Mouse (Mus musculus): ENCODE data around the gene Ffar1. TPM values are rescaled to one million over a fixed set of nuclear protein-coding genes. Genes with fewer than 3 reads are reported as not detected.

Gene Ffar1
- polyA plus RNA-seq, 1 experiment from 2014 or later = not detected

DNA sequence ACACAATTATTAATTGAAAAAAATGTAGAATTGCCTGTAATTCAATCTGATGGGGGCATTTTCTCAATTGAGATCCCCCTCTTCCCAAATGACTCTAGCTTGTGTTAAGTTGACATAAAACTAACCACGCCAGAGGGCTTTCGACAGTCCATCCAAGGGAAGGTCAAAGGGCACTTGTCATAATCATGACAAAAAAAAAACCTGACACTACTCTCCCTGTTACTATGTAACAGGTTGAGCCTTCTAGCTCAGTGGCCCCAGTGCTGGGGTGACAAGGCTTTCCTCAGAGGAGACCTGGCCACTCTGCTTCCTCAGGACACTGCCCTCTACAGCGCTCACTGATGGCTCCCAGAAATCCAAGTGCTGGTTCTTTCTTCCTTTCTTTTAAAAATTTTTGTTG is 37.1 kb downstream of the Ffar1 start:
- no peak for ATAC-seq (ENCODE audit: low FRiP score)
- Histone ChIP-seq H3K36me3 (no peaks in the 10 kb centered on the region), H3K9ac (replicated peaks) (no peak overlapping the region), H3K4me1 (no peaks in the 10 kb centered on the region), H3K27ac (replicated peaks) (no peak overlapping the region), H3K9me3 (replicated peaks) (no peaks in the 10 kb centered on the region), H3K4me3 (replicated peaks) (no peak overlapping the region), H3K27me3 (replicated peaks) (no peaks in the 10 kb centered on the region), H3K4me2 (no peak overlapping the region)
- 95% methylated on average over 3 of the region's 3 CpGs for WGBS

DNA sequence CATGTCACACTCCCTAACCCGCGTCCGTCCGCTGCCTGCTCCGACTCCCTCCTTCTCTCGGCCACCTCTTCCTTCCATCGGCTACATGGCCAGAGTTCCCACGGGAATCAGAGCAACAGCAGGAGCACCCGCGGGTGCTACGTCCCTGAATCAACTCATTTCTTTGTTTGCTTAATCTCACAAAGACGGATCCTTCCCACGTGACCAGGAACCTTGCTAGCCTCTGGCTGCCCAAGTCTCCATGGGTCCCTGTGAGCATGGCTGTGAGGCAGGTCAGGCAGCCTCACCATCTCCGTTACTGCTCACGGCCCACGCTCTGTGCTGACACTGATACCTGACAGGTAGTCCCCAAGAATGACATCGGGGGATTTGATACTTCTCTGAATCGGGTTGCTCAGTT is 37.7 kb downstream of the Ffar1 start, which contains the start of gene Ffar2:
Gene Ffar2 (minus strand): TSS at position 101 of the 400 bp plus-strand sequence.
- H3K4me1 ChIP-seq = no peaks in the 10 kb centered on the region
- no peak within 1 kb of the TSS for H3K27ac ChIP-seq (replicated peaks)
- ATAC-seq (ENCODE audit: low FRiP score) = no peak
- H3K4me3 ChIP-seq (replicated peaks) = no peak within 1 kb of the TSS
- no peaks in the 10 kb centered on the region for H3K9me3 ChIP-seq (replicated peaks)
- no peaks in the 10 kb centered on the region for H3K27me3 ChIP-seq (replicated peaks)
- WGBS = 90% methylated on average over 18 of the region's 18 CpGs
- H3K4me2 ChIP-seq = no peak within 1 kb of the TSS
- no peaks in the 10 kb centered on the region for H3K36me3 ChIP-seq
- no peak within 1 kb of the TSS for H3K9ac ChIP-seq (replicated peaks)

DNA sequence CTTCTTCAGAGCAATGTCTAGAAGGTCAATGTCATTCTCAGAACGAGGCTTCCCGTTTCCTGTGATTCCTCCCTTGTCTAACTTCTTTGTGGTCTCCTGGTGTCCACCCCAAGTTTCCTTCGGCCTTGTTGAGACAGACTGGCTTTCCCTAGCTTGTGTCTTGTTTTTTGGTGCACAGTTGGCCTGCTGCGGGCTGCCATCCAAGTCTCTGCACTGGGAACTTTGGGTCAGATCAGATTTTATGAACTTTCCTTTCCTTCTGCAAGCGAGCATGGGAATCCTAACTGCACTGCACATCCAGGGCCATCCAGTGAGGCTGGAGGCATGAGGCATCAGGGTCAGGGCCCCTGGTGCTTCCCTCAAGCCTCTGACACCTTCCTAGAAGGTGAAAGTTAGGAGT is 39.8 kb downstream of the Ffar1 start:
- H3K9me3 ChIP-seq (replicated peaks) = no peaks in the 10 kb centered on the region
- no peak overlapping the region for H3K27ac ChIP-seq (replicated peaks)
- H3K4me2 ChIP-seq = no peak overlapping the region
- ATAC-seq (ENCODE audit: low FRiP score) = no peak
- no peaks in the 10 kb centered on the region for H3K36me3 ChIP-seq
- no peaks in the 10 kb centered on the region for H3K4me1 ChIP-seq
- WGBS = 74% methylated on average over 5 of the region's 5 CpGs
- no peak overlapping the region for H3K4me3 ChIP-seq (replicated peaks)
- no peaks in the 10 kb centered on the region for H3K27me3 ChIP-seq (replicated peaks)
- H3K9ac ChIP-seq (replicated peaks) = no peak overlapping the region

DNA sequence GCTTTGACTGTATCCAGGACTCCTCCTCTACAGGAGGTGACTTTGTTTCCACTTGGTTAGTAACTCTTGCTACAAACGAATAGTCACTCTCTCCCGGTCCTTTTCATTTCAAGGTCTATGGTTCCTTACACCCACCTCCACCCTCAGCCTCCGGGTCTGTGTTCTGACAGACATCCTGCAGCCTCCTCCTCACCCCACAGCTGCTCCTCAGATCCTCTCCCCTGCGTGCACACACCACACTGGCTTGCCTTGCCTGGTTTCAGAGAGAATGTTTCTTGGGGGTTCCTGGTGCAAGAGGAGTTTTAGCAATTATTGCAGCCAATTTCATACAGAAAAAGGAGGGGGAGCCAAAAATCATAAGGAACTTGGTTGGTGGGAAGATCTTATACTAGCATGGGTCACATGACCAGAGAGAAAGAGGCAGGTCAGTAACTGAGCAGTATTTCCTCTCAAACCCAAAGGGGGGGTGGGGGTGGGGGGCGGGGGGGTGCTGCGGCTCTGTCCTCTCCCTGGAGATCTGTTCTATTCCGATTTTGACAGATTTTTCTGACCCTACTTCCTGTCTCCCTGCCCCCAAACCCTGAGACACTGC is 40.4 kb downstream of the Ffar1 start:
- Histone ChIP-seq H3K36me3 (no peaks in the 10 kb centered on the region), H3K4me3 (replicated peaks) (no peak overlapping the region), H3K4me1 (no peaks in the 10 kb centered on the region), H3K27me3 (replicated peaks) (no peaks in the 10 kb centered on the region), H3K9me3 (replicated peaks) (no peaks in the 10 kb centered on the region), H3K9ac (replicated peaks) (no peak overlapping the region), H3K27ac (replicated peaks) (no peak overlapping the region), H3K4me2 (no peak overlapping the region)
- WGBS = 71% methylated on average over 5 of the region's 7 CpGs
- no peak for ATAC-seq (ENCODE audit: low FRiP score)

DNA sequence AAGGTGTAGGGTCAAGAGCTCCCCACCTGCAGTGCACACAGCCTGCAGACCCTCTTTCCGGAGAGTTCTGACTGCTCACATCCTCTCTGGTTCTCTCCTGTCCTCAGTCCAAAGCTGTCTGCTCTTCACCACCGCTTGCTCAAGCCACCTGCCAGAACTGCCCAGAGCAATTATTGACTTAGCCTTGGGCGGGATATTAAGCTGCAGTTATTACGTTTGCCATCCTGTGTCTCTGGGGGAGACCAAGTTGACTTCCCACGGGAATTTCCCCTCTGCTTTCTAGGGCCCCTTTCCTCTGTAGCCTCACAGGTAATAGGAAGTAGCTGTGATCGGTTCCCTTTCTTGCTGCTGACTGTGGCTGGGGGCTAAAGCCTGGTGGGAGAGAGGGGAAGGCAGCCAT is 41.2 kb downstream of the Ffar1 start:
- no peak for ATAC-seq (ENCODE audit: low FRiP score)
- no peaks in the 10 kb centered on the region for H3K36me3 ChIP-seq
- H3K27me3 ChIP-seq (replicated peaks) = no peaks in the 10 kb centered on the region
- H3K4me3 ChIP-seq (replicated peaks) = no peak overlapping the region
- no peaks in the 10 kb centered on the region for H3K9me3 ChIP-seq (replicated peaks)
- H3K4me1 ChIP-seq = no peaks in the 10 kb centered on the region
- 71% methylated on average over 6 of the region's 6 CpGs for WGBS
- H3K9ac ChIP-seq (replicated peaks) = no peak overlapping the region
- no peak overlapping the region for H3K27ac ChIP-seq (replicated peaks)
- no peak overlapping the region for H3K4me2 ChIP-seq

DNA sequence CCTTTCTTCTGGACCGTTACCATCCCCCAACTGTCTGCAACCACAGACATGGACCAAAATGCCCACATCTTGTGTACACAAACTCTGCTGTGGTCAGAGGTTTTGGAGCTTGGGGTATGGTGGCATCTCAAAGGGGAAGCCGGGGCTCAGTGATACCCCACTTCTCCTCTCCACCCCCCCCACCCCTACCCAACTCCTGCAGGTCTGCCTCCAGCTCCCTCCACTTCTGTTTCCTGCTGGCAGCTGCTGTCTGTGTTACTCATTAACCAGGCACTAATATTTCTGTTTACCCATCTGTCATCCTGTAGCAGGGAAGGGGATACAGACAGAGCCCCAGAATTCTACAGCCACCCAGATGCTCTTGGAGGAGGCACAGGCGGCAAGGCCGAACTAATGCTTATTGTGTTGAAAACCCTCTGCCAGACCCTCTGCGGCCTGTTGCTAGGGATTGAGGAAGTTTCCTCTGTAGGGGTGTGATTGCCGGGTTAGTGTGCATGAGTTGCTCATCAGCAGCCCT is 49.0 kb downstream of the Ffar1 start:
- no peak overlapping the region for H3K27ac ChIP-seq (replicated peaks)
- no peaks in the 10 kb centered on the region for H3K9me3 ChIP-seq (replicated peaks)
- H3K4me1 ChIP-seq = no peaks in the 10 kb centered on the region
- 62% methylated on average over 6 of the region's 6 CpGs for WGBS
- H3K9ac ChIP-seq (replicated peaks) = no peak overlapping the region
- no peak overlapping the region for H3K4me2 ChIP-seq
- no peaks in the 10 kb centered on the region for H3K27me3 ChIP-seq (replicated peaks)
- no peak overlapping the region for H3K4me3 ChIP-seq (replicated peaks)
- H3K36me3 ChIP-seq = no peaks in the 10 kb centered on the region
- ATAC-seq (ENCODE audit: low FRiP score) = no peak

DNA sequence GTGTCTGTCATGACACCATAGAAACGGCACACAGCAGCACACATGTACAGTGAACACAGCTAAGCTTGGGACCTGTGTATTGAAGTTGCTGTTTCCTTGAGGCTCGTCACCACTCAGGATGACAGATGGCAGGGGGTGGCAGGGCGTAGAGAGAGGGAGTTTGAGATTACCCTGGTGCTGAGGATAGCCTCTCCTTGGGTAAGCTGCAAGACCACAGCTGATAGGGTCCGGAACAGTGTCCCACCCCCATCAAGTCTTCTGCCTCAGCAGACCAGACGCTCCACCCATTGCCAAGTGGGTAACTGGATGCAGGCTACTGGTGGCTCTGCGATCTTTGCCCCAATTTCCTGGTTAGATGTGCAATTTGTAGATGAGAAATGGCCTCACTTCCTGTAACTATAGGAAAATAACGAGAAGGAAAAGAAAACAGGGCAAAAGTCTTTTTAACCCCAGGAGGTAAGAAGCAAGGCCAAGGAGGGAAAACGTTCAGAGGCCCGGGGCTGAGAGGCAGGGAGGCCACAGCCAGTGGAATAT is 49.5 kb downstream of the Ffar1 start:
- ATAC-seq (ENCODE audit: low FRiP score) = no peak
- Histone ChIP-seq H3K36me3 (no peaks in the 10 kb centered on the region), H3K27ac (replicated peaks) (no peak overlapping the region), H3K9me3 (replicated peaks) (no peaks in the 10 kb centered on the region), H3K27me3 (replicated peaks) (no peaks in the 10 kb centered on the region), H3K4me1 (no peaks in the 10 kb centered on the region), H3K4me2 (no peak overlapping the region), H3K9ac (replicated peaks) (no peak overlapping the region), H3K4me3 (replicated peaks) (no peak overlapping the region)
- 67% methylated on average over 9 of the region's 9 CpGs for WGBS

DNA sequence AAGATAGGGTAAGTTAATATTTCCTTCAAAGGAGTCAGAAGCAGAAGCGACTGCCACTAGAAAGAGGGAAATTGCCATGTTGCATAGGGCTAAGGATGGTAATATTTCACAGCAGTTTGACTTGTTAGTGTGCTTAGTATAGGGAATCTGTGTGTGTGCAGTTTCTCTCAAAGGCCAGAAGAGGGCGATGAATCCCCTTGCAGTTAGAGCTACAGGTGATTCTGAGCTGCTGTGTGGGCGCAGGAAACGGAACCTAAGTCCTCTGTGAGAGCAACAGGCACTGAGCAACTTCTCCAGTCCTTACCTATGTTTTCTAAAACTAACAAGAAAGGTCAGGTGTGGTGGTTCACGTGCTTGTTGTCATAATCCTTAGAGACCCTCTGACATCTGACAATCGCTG is 51.0 kb downstream of the Ffar1 start:
- Histone ChIP-seq H3K36me3 (no peaks in the 10 kb centered on the region), H3K27ac (replicated peaks) (no peak overlapping the region), H3K4me2 (no peak overlapping the region), H3K9ac (replicated peaks) (no peak overlapping the region), H3K27me3 (replicated peaks) (no peaks in the 10 kb centered on the region), H3K9me3 (replicated peaks) (no peaks in the 10 kb centered on the region), H3K4me1 (no peaks in the 10 kb centered on the region), H3K4me3 (replicated peaks) (no peak overlapping the region)
- no peak for ATAC-seq (ENCODE audit: low FRiP score)
- WGBS = 54% methylated on average over 6 of the region's 6 CpGs

Other genes starting within 250 kb of the Ffar1 start
- 0.87 and 2.3 TPM in 2 replicates for gene Upk1a, start 248.7 kb downstream of the Ffar1 start, polyA plus RNA-seq (2015; fragmentation: Nextera tagmentation; extraction: Ambion mirVana)
- 1,176 and 1,358 TPM in 2 replicates for gene Cox6b1, start 235.4 kb downstream of the Ffar1 start, polyA plus RNA-seq (2015; fragmentation: Nextera tagmentation; extraction: Ambion mirVana)
- gene Etv2, start 225.7 kb downstream of the Ffar1 start, polyA plus RNA-seq (2015; fragmentation: Nextera tagmentation; extraction: Ambion mirVana) = not detected in 2 replicates
- 125 and 129 TPM in 2 replicates for gene Rbm42, start 211.2 kb downstream of the Ffar1 start, polyA plus RNA-seq (2015; fragmentation: Nextera tagmentation; extraction: Ambion mirVana)
- gene Haus5, start 196.6 kb downstream of the Ffar1 start, polyA plus RNA-seq (2015; fragmentation: Nextera tagmentation; extraction: Ambion mirVana) = 22.5 and 29.3 TPM in 2 replicates
- gene Pmis2, start 190.0 kb downstream of the Ffar1 start, polyA plus RNA-seq (2015; fragmentation: Nextera tagmentation; extraction: Ambion mirVana) = not detected in 2 replicates
- gene 2200002J24Rik, start 162.6 kb downstream of the Ffar1 start, polyA plus RNA-seq (2015; fragmentation: Nextera tagmentation; extraction: Ambion mirVana) = 0.34 TPM in 1 of 2 replicates, not detected in the other
- 2.8 and 3.2 TPM in 2 replicates for gene Atp4a, start 149.4 kb downstream of the Ffar1 start, polyA plus RNA-seq (2015; fragmentation: Nextera tagmentation; extraction: Ambion mirVana)
- 284 and 304 TPM in 2 replicates for gene Tmem147, start 132.0 kb downstream of the Ffar1 start, polyA plus RNA-seq (2015; fragmentation: Nextera tagmentation; extraction: Ambion mirVana)
- gene Gapdhs, start 117.9 kb downstream of the Ffar1 start, polyA plus RNA-seq (2015; fragmentation: Nextera tagmentation; extraction: Ambion mirVana) = 0.73 and 1.0 TPM in 2 replicates
- gene Sbsn, start 110.1 kb downstream of the Ffar1 start, polyA plus RNA-seq (2015; fragmentation: Nextera tagmentation; extraction: Ambion mirVana) = 1.6 and 2.0 TPM in 2 replicates
- 3.7 and 6.2 TPM in 2 replicates for gene Dmkn, start 97.8 kb downstream of the Ffar1 start, polyA plus RNA-seq (2015; fragmentation: Nextera tagmentation; extraction: Ambion mirVana)
- 2.4 and 10.4 TPM in 2 replicates for gene Krtdap, start 73.7 kb downstream of the Ffar1 start, polyA plus RNA-seq (2015; fragmentation: Nextera tagmentation; extraction: Ambion mirVana)
- 0.15 and 1.1 TPM in 2 replicates for gene Ffar2, start 37.8 kb downstream of the Ffar1 start, polyA plus RNA-seq (2015; fragmentation: Nextera tagmentation; extraction: Ambion mirVana)
- 0.14 TPM in 1 of 2 replicates, not detected in the other for gene Ffar3, start 5.4 kb downstream of the Ffar1 start, polyA plus RNA-seq (2015; fragmentation: Nextera tagmentation; extraction: Ambion mirVana)
- gene Cd22, start 18.8 kb upstream of the Ffar1 start, polyA plus RNA-seq (2015; fragmentation: Nextera tagmentation; extraction: Ambion mirVana) = 0.10 and 0.11 TPM in 2 replicates
- 4.7 and 4.8 TPM in 2 replicates for gene Mag, start 53.3 kb upstream of the Ffar1 start, polyA plus RNA-seq (2015; fragmentation: Nextera tagmentation; extraction: Ambion mirVana)
- not detected in 2 replicates for gene Hamp2, start 63.1 kb upstream of the Ffar1 start, polyA plus RNA-seq (2015; fragmentation: Nextera tagmentation; extraction: Ambion mirVana)
- gene Hamp, start 82.5 kb upstream of the Ffar1 start, polyA plus RNA-seq (2015; fragmentation: Nextera tagmentation; extraction: Ambion mirVana) = not detected in 2 replicates
- 27.7 and 36.0 TPM in 2 replicates for gene Usf2, start 95.2 kb upstream of the Ffar1 start, polyA plus RNA-seq (2015; fragmentation: Nextera tagmentation; extraction: Ambion mirVana)
- gene Lsr, start 111.9 kb upstream of the Ffar1 start, polyA plus RNA-seq (2015; fragmentation: Nextera tagmentation; extraction: Ambion mirVana) = 19.2 and 37.4 TPM in 2 replicates
- 0.20 and 1.4 TPM in 2 replicates for gene Fam187b, start 112.2 kb upstream of the Ffar1 start, polyA plus RNA-seq (2015; fragmentation: Nextera tagmentation; extraction: Ambion mirVana)
- gene Fxyd5, start 180.9 kb upstream of the Ffar1 start, polyA plus RNA-seq (2015; fragmentation: Nextera tagmentation; extraction: Ambion mirVana) = 22.2 and 27.8 TPM in 2 replicates
- 357 and 417 TPM in 2 replicates for gene Fxyd7, start 189.9 kb upstream of the Ffar1 start, polyA plus RNA-seq (2015; fragmentation: Nextera tagmentation; extraction: Ambion mirVana)
- 26.8 and 36.9 TPM in 2 replicates for gene Fxyd1, start 195.6 kb upstream of the Ffar1 start, polyA plus RNA-seq (2015; fragmentation: Nextera tagmentation; extraction: Ambion mirVana)
- 1.3 and 1.7 TPM in 2 replicates for gene Lgi4, start 197.8 kb upstream of the Ffar1 start, polyA plus RNA-seq (2015; fragmentation: Nextera tagmentation; extraction: Ambion mirVana)
- gene Fxyd3, start 215.1 kb upstream of the Ffar1 start, polyA plus RNA-seq (2015; fragmentation: Nextera tagmentation; extraction: Ambion mirVana) = 0.79 and 14.6 TPM in 2 replicates

Data from neural tube, embryonic 15.5 days (tissue).